ENCODE assay signal across 20 mouse cellular contexts in the genomic region with DNA sequence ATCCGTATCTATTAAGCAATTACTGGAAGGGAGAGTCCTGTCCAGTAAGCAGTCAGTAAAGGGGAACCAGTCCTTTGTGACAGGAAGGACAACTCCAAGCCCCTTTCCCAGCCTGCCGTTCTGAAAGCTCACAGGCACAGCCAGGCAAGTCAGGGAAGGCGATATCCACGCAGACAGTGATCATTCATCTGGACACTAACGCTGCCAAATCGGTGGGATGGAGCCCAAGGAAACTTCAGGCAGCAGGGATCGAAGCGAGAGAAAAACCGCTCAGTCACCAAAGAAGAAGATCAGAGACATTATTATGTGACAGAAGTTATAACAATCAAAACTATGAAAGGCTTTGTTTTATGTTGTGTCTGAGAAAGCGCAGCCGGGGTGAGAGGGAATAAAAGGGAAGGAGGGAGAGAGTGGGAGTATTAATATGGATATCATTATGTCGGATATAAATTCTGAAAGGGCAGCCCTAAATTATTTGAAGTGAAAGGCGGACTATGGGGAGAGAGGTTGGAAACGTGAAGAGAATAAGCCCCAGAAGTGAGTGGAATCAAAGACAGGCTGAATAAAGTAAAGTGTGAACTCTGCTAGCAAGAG. TPM values are rescaled to one million over a fixed set of nuclear protein-coding genes. Genes with fewer than 3 reads are reported as not detected.
A peak's percentile ranks its signal among the peaks of the same experiment; 100 is the strongest.
DNase-seq lines count a peak whose midpoint lies in the region; ATAC-seq and TF ChIP-seq lines count a peak whose summit lies in the region.
"Had no signal": no experiment of that assay in that cellular context is flagged by ENCODE, and none has a peak within 500 bp of the region (broad histone marks: within the 10 kb centered on the region; RNA-seq: fewer than 3 reads in every experiment).

No protein-coding gene starts in this region.

- whole genome bisulfite sequencing in kidney, postnatal 0 days: 25% methylated on average over 14 of the region's 14 CpGs
- 33% methylated on average over 14 of the region's 14 CpGs for WGBS in limb, embryonic 10.5 days

- H3K9me3 ChIP-seq in kidney, postnatal 0 days (replicated peaks; ENCODE audit: low read length): no peaks in the 10 kb centered on the region
- no peaks in the 10 kb centered on the region for H3K9me3 ChIP-seq in limb, embryonic 10.5 days (replicated peaks)
- H3K9me3 ChIP-seq: hindbrain, embryonic 12.5 days had no signal

- intact Hi-C loops in left cerebral cortex, postnatal 10 days (cut with DNase I): no loop called here

- DNase-seq in kidney, postnatal 0 days (ENCODE audit: low spot score): peak; percentile 28
- DNase-seq in kidney, postnatal 36 days: no peak
- DNase-seq in embryo, embryonic 10.5 days (ENCODE audit: low spot score): peak; percentile 18
- peak; percentile 42 for DNase-seq in limb, embryonic 10.5 days (ENCODE audit: low spot score)
- peak; percentile 21 for DNase-seq in neural tube, embryonic 10.5 days (ENCODE audit: extremely low spot score, low spot score)
- DNase-seq in left cerebral cortex, postnatal 10 days (ENCODE audit: extremely low spot score in 1 of 2, low spot score in 2 of 2): no peak
- DNase-seq: adrenal gland, postnatal 36 days; cerebellum, adult 9-10 months; heart, adult 18-20 months; lung, adult 2 months; spleen, adult 18-20 months had no signal

- H3K27me3 ChIP-seq in kidney, postnatal 0 days (ENCODE audit: insufficient read depth, low read length): no peaks in the 10 kb centered on the region
- H3K27me3 ChIP-seq in limb, embryonic 10.5 days (ENCODE audit: low read depth, poor library complexity, severe bottlenecking): no peaks in the 10 kb centered on the region
- H3K27me3 ChIP-seq: hindbrain, embryonic 12.5 days; Patski had no signal

- H3K27ac ChIP-seq in kidney, postnatal 0 days: no peak overlapping the region
- peak overlapping the region; percentile 51 for H3K27ac ChIP-seq in limb, embryonic 10.5 days
- H3K27ac ChIP-seq: hindbrain, embryonic 12.5 days had no signal

- H3K36me3 ChIP-seq in kidney, postnatal 0 days (ENCODE audit: insufficient read depth, low read length): 0 out of 2 replicates have a peak, but pooled peaks cover 3% of the 10 kb centered on the region
- peaks cover 10% of the 10 kb centered on the region; the same call in 1 of the 2 replicates for H3K36me3 ChIP-seq in limb, embryonic 10.5 days

- no peak overlapping the region for H3K4me2 ChIP-seq in kidney, postnatal 0 days (ENCODE audit: low read length)
- H3K4me2 ChIP-seq: hindbrain, embryonic 12.5 days; liver, embryonic 11.5 days had no signal

- ATAC-seq in kidney, postnatal 0 days (replicated peaks; ENCODE audit: low FRiP score, low read depth): no peak
- no peak for ATAC-seq in megakaryocyte-erythroid progenitor cell, adult 5-6 weeks (replicated peaks; ENCODE audit: low FRiP score, low TSS enrichment, poor library complexity, severe bottlenecking)
- ATAC-seq: activated CD4-positive, CD25-positive, alpha-beta regulatory T cell, adult 4 months; intestine, embryonic 16.5 days; Patski had no signal

- no peak for TF ChIP-seq CTCF in kidney, postnatal 0 days (IDR thresholded peaks at IDR 0.05; ENCODE audit: low read depth)

- no peak overlapping the region for H3K4me3 ChIP-seq in kidney, postnatal 0 days (replicated peaks; ENCODE audit: low read depth, low read length)
- no peak overlapping the region for H3K4me3 ChIP-seq in limb, embryonic 10.5 days
- H3K4me3 ChIP-seq: erythroblast, embryonic 14.5 days; hindbrain, embryonic 12.5 days; myocyte had no signal

- no peaks in the 10 kb centered on the region for H3K4me1 ChIP-seq in kidney, postnatal 0 days (replicated peaks; ENCODE audit: insufficient read depth, low read length)
- peaks cover 27% of the 10 kb centered on the region for H3K4me1 ChIP-seq in limb, embryonic 10.5 days

- no peak overlapping the region for H3K9ac ChIP-seq in kidney, postnatal 0 days (ENCODE audit: low read depth, low read length)
- H3K9ac ChIP-seq: hindbrain, embryonic 12.5 days had no signal

RNA-seq across cellular contexts. Expression of a gene that starts 29.0 kb away (rescaled TPM):
- 0.05 TPM in 1 of 2 replicates, not detected in the other for polyA plus RNA-seq in kidney, postnatal 0 days (2015; fragmentation: Nextera tagmentation; extraction: Ambion mirVana)
- 25.8 and 41.2 TPM in 2 replicates for polyA plus RNA-seq in limb, embryonic 10.5 days (2016; fragmentation: Nextera tagmentation; extraction: Ambion mirVana)
- not detected in 2 replicates for total RNA-seq in megakaryocyte-erythroid progenitor cell, adult 5-6 weeks (2014; fragmentation: Nextera tagmentation)
- not detected in 2 replicates for total RNA-seq in megakaryocyte-erythroid progenitor cell, adult 5-6 weeks (2017)
- total RNA-seq in left cerebral cortex, postnatal 10 days (2021): 1 to 10 TPM; 1.3 to 1.6 TPM
- total RNA-seq: megakaryocyte progenitor cell, adult 5-6 weeks had no signal
- polyA plus RNA-seq: activated CD4-positive, CD25-positive, alpha-beta regulatory T cell, adult 4 months; erythroblast, embryonic 14.5 days had no signal

Comparison
In these comparisons a context has a peak if more than half of its experiments do, and no peak if none do; other contexts are left out.
1. DNase-seq: peak in kidney, postnatal 0 days (single experiment), embryo, embryonic 10.5 days (single experiment), limb, embryonic 10.5 days (single experiment) and neural tube, embryonic 10.5 days (single experiment); none in kidney, postnatal 36 days (0 of 2) and left cerebral cortex, postnatal 10 days (0 of 2).